Comparison of ENCODE assay signal across 25 mouse cellular contexts in the genomic region with DNA sequence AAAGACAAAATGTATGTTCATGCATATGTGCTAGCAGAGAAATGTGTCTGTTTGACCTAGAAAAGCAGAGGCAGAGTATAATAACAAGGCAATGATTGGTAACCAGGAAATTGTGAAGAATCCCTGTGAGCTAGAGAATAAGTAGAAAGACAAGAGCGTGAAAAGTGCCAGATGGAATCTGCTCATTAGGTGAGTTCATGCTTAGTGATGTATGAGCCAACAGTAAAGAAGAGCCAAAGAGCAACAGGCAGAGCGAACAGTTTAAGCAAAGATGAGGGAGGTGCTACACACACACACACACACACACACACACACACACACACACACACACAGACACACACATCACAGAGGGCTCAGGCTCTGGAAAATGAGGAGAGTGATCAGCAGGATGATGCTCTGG. TPM values are rescaled to one million over a fixed set of nuclear protein-coding genes. Genes with fewer than 3 reads are reported as not detected.
A peak's percentile ranks its signal among the peaks of the same experiment; 100 is the strongest.
DNase-seq lines count a peak whose midpoint lies in the region; ATAC-seq lines count a peak whose summit lies in the region.
"Had no signal": no experiment of that assay in that cellular context is flagged by ENCODE, and none has a peak within 500 bp of the region (broad histone marks: within the 10 kb centered on the region; RNA-seq: fewer than 3 reads in every experiment).

No protein-coding gene starts in this region.

- H3K9me3 ChIP-seq in forebrain, embryonic 15.5 days, result no peaks in the 10 kb centered on the region
- H3K9me3 ChIP-seq in forebrain, embryonic 10.5 days, result no peaks in the 10 kb centered on the region
- H3K9me3 ChIP-seq: heart, embryonic 13.5 days; hindbrain, embryonic 15.5 days; limb, embryonic 12.5 days; liver, embryonic 15.5 days; midbrain, embryonic 10.5 days had no signal

- H3K4me3 ChIP-seq in forebrain, embryonic 15.5 days, result no peak overlapping the region
- H3K4me3 ChIP-seq in forebrain, embryonic 10.5 days, result no peak overlapping the region
- H3K4me3 ChIP-seq: heart, embryonic 13.5 days; hindbrain, embryonic 15.5 days; limb, embryonic 12.5 days; liver, embryonic 15.5 days; midbrain, embryonic 10.5 days had no signal

- 0 out of 2 replicates have a peak, but pooled peaks cover 7% of the 10 kb centered on the region for H3K4me1 ChIP-seq in forebrain, embryonic 15.5 days
- peaks cover 5% of the 10 kb centered on the region; the same call in 1 of the 2 replicates for H3K4me1 ChIP-seq in forebrain, embryonic 10.5 days
- H3K4me1 ChIP-seq: limb, embryonic 12.5 days; liver, embryonic 15.5 days had no signal

- intact Hi-C loops in left cerebral cortex, postnatal 25 days (cut with DNase I), result no loop called here
- intact Hi-C loops in left cerebral cortex, postnatal 10 days (cut with DNase I), result no loop called here

- ATAC-seq in forebrain, embryonic 15.5 days (replicated peaks), result peak; percentile 35; the same call in 1 of the 2 replicates
- ATAC-seq: Patski had no signal

- H3K36me3 ChIP-seq in forebrain, embryonic 15.5 days, result peaks cover 36% of the 10 kb centered on the region
- H3K36me3 ChIP-seq in forebrain, embryonic 10.5 days (replicated peaks), result no peaks in the 10 kb centered on the region
- H3K36me3 ChIP-seq: limb, embryonic 12.5 days; liver, embryonic 15.5 days had no signal

- peak; percentile 26 for DNase-seq in cerebellum, adult 9-10 months
- DNase-seq in cerebellum, adult 11 months, result no peak
- no peak for DNase-seq in forebrain, embryonic 10.5 days (ENCODE audit: extremely low spot score, low spot score)
- peak; percentile 13 for DNase-seq in left cerebral cortex, postnatal 25 days (ENCODE audit: low spot score in 2 of 2)
- no peak for DNase-seq in left cerebral cortex, postnatal 10 days (ENCODE audit: extremely low spot score in 1 of 2, low spot score in 2 of 2)
- DNase-seq in brain, adult 2 months (ENCODE audit: low read depth, low spot score), result peak; percentile 71
- DNase-seq in embryo, embryonic 9.5 days (ENCODE audit: extremely low spot score), result no peak
- DNase-seq: adrenal gland, postnatal 10 days; cerebellum, adult 9-11 months; gastrocnemius, postnatal 10 days; heart, postnatal 10 days; kidney, adult 18-20 months; kidney, postnatal 4 days; lung, embryonic 14.5 days; right cerebral cortex, postnatal 25 days; thymus, adult 2 months; thymus, postnatal 36 days had no signal

- no peaks in the 10 kb centered on the region for H3K27me3 ChIP-seq in forebrain, embryonic 15.5 days
- H3K27me3 ChIP-seq in forebrain, embryonic 10.5 days (ENCODE audit: poor library complexity, severe bottlenecking), result no peaks in the 10 kb centered on the region
- H3K27me3 ChIP-seq: heart, embryonic 13.5 days; hindbrain, embryonic 15.5 days; limb, embryonic 12.5 days; liver, embryonic 15.5 days; Patski had no signal

- 51% methylated on average over 2 of the region's 2 CpGs for WGBS in forebrain, embryonic 15.5 days
- WGBS in forebrain, embryonic 10.5 days, result 83% methylated on average over 2 of the region's 2 CpGs

- H3K4me2 ChIP-seq in forebrain, embryonic 15.5 days (replicated peaks), result no peak overlapping the region
- H3K4me2 ChIP-seq: heart, embryonic 13.5 days; hindbrain, embryonic 15.5 days; limb, embryonic 12.5 days; liver, embryonic 15.5 days; lung, embryonic 14.5 days had no signal

- H3K9ac ChIP-seq in forebrain, embryonic 15.5 days (replicated peaks), result no peak overlapping the region
- H3K9ac ChIP-seq: heart, embryonic 13.5 days; hindbrain, embryonic 15.5 days; limb, embryonic 12.5 days; liver, embryonic 15.5 days; lung, embryonic 14.5 days had no signal

- H3K27ac ChIP-seq in forebrain, embryonic 15.5 days (replicated peaks), result no peak overlapping the region
- no peak overlapping the region for H3K27ac ChIP-seq in forebrain, embryonic 10.5 days
- H3K27ac ChIP-seq: heart, embryonic 13.5 days; hindbrain, embryonic 15.5 days; limb, embryonic 12.5 days; liver, embryonic 15.5 days; midbrain, embryonic 10.5 days had no signal

RNA-seq across cellular contexts. Expression of a gene that starts 11.4 kb away (rescaled TPM):
- 198 and 214 TPM in 2 replicates for polyA plus RNA-seq in forebrain, embryonic 15.5 days (2015; fragmentation: Nextera tagmentation; extraction: Ambion mirVana)
- 7.1 and 10.2 TPM in 2 replicates for polyA plus RNA-seq in forebrain, embryonic 10.5 days (2016; fragmentation: Nextera tagmentation; extraction: Ambion mirVana)
- total RNA-seq in left cerebral cortex, postnatal 25 days (2021), result 100 to 1,000 TPM; 107 to 124 TPM
- 100 to 1,000 TPM; 250 TPM for total RNA-seq in left cerebral cortex, postnatal 10 days (2021)
- total RNA-seq: MEL had no signal

Comparison
In these comparisons a context has a peak if more than half of its experiments do, and no peak if none do; other contexts are left out.
1. DNase-seq: peak in cerebellum, adult 9-10 months (single experiment), left cerebral cortex, postnatal 25 days (2 of 2) and brain, adult 2 months (single experiment); none in cerebellum, adult 11 months (single experiment), forebrain, embryonic 10.5 days (single experiment), left cerebral cortex, postnatal 10 days (0 of 2) and embryo, embryonic 9.5 days (single experiment).